Mouse (Mus musculus) liver, postnatal 0 days (tissue): ENCODE results near the gene Bbip1.

Experiments used
- CTCF ChIP-seq: sonication (generic); IDR thresholded peaks from 2 replicates; pipeline ENCODE4 v1.5.1; 2016; ENCODE audit warnings: antibody characterized with exemption, low read depth
- EP300 ChIP-seq: IDR thresholded peaks from 2 replicates; pipeline ENCODE4 v1.6.1; 2016; ENCODE audit warnings: antibody characterized with exemption, low read depth, mild to moderate bottlenecking

DNA sequence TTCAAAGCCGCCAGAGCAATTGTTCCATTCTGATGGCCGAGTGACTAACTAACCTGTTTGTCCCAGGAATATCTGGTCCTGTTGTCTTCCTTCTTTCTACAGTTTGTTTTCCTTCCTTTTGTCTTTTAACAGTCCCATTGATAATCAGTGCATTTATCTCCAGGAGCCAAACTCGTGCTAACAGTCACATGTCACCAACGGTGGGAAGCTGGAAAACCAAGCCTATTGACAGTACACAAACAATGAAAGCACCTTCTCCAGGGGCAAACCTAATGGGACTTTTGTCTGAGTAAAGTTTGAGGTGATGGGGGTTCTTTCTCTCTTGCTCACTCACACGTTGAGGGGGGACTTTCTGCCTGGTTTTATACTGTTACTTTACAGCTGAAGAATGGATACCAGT, 54.2 kb downstream of the Bbip1 start:
- TF ChIP-seq CTCF (no peak), EP300 (no peak)
